ENCODE assay signal across 8 mouse cellular contexts in the genomic region with DNA sequence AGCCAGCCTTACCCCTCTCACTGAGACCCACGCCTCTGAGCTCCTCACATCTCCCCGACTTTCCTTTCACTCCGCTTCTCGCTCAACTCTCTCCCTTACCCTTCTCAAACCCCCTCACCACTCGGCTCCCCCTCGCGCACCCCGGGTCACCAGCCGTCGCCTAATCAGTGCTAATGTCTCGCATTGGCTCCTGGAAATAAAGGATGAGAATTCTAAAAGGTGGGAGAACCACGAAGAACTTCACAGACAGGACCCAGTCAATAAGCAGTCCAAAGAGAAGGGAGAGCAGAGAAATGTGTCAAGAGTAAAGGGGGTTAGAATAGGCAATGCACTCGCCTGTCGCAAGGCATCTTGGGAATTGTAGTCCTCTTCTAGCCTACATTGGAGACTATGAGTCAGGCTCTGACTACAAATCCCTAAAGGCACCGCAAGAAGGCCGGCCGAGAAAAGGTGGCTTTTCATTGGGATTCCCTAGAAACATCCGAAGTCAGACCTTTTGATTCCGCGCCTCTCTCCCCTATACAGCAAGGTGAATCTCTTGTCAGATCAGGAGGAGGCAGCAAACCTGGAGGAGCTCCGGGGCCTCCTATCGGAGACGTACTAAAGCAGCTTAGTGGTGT. TPM values are rescaled to one million over a fixed set of nuclear protein-coding genes. Genes with fewer than 3 reads are reported as not detected.
DNase-seq lines count a peak whose midpoint lies in the region; ATAC-seq and TF ChIP-seq lines count a peak whose summit lies in the region.

Gene Gtf2h4, minus strand, starts transcription at position 324 of the 620 bp plus-strand sequence.

- TF ChIP-seq POLR2A in lung, adult 2 months (IDR thresholded peaks at IDR 0.05; ENCODE audit: borderline replicate concordance, extremely low read depth, low read depth, low read length) = no peak

- peak; percentile 94 for ATAC-seq in G1E (ENCODE audit: extremely low read depth, insufficient number of reproducible peaks, low FRiP score, poor library complexity, severe bottlenecking)
- ATAC-seq in forebrain, embryonic 15.5 days (replicated peaks) = peak; percentile 98
- ATAC-seq in neutrophil, adult 5-6 weeks (ENCODE audit: extremely low read depth, insufficient number of reproducible peaks, low FRiP score, poor library complexity, severe bottlenecking) = peak; percentile 95

- no peaks in the 10 kb centered on the region for H3K27me3 ChIP-seq in G1E (ENCODE audit: insufficient read depth, low read length)
- no peaks in the 10 kb centered on the region for H3K27me3 ChIP-seq in forebrain, embryonic 15.5 days

- intact Hi-C loops in heart, postnatal 25 days (cut with DNase I) = no loop called here

- 2% methylated on average over 23 of the region's 23 CpGs for WGBS in forebrain, embryonic 15.5 days
- under 1% methylated on average over 23 of the region's 23 CpGs for WGBS in lung, adult 2 months

- TF ChIP-seq CTCF in G1E (IDR thresholded peaks at IDR 0.05; ENCODE audit: low read depth, low read length) = no peak
- no peak for TF ChIP-seq CTCF in lung, adult 2 months (IDR thresholded peaks at IDR 0.05; ENCODE audit: insufficient read depth, low read length)

- H3K9me3 ChIP-seq in G1E (replicated peaks) = no peaks in the 10 kb centered on the region
- no peaks in the 10 kb centered on the region for H3K9me3 ChIP-seq in forebrain, embryonic 15.5 days

- peak within 1 kb of the TSS; percentile 78 for H3K4me3 ChIP-seq in G1E (ENCODE audit: low read depth, low read length)
- H3K4me3 ChIP-seq in forebrain, embryonic 15.5 days = peak within 1 kb of the TSS; percentile 87
- H3K4me3 ChIP-seq in lung, adult 2 months (replicated peaks; ENCODE audit: extremely low read depth, low read depth, low read length) = peak within 1 kb of the TSS; percentile 92

- peak within 1 kb of the TSS; percentile 93 for H3K4me2 ChIP-seq in forebrain, embryonic 15.5 days (replicated peaks)

- peak within 1 kb of the TSS; percentile 69 for H3K27ac ChIP-seq in forebrain, embryonic 15.5 days (replicated peaks)

- DNase-seq in G1E (ENCODE audit: low spot score) = peak; percentile 70
- peak; percentile 91 for DNase-seq in cerebellum, adult 11-12 months
- DNase-seq in heart, postnatal 25 days (ENCODE audit: low spot score) = peak; percentile 79
- peak; percentile 89 to 97 for DNase-seq in layer of hippocampus, adult 18-20 months (ENCODE audit: low spot score in 2 of 2)
- DNase-seq in lung, adult 2 months = peak; percentile 77
- DNase-seq in thymus, adult 18-20 months = peak; percentile 81 to 90

- H3K4me1 ChIP-seq in G1E (ENCODE audit: insufficient read depth, low read depth, low read length) = peaks cover 16% of the 10 kb centered on the region
- H3K4me1 ChIP-seq in forebrain, embryonic 15.5 days = peaks cover 9% of the 10 kb centered on the region
- H3K4me1 ChIP-seq in lung, adult 2 months (ENCODE audit: control insufficient read depth, insufficient read depth, low read length) = 0 out of 2 replicates have a peak, but pooled peaks cover 2% of the 10 kb centered on the region

- H3K36me3 ChIP-seq in G1E (replicated peaks) = peaks cover 40% of the 10 kb centered on the region
- H3K36me3 ChIP-seq in forebrain, embryonic 15.5 days = no peaks in the 10 kb centered on the region

- peak within 1 kb of the TSS; percentile 96 for H3K9ac ChIP-seq in forebrain, embryonic 15.5 days (replicated peaks)

RNA-seq across cellular contexts. Expression of gene Gtf2h4, which starts in this region (rescaled TPM):
- 33.4 and 45.3 TPM in 2 replicates for total RNA-seq in G1E (2014; fragmentation: Nextera tagmentation)
- 22.7 and 29.5 TPM in 2 replicates for total RNA-seq in G1E (2017)
- polyA plus RNA-seq in G1E (2012) = 26.4 and 27.1 TPM in 2 replicates
- polyA plus RNA-seq in forebrain, embryonic 15.5 days (2015; fragmentation: Nextera tagmentation; extraction: Ambion mirVana) = 36.1 and 37.8 TPM in 2 replicates
- 10 to 100 TPM; 17.5 to 18.3 TPM for total RNA-seq in heart, postnatal 25 days (2021)
- 10 to 100 TPM; 33.3 to 34.5 TPM for total RNA-seq in layer of hippocampus, adult 18-20 months (2021)
- 21.3 and 22.5 TPM in 2 replicates for polyA plus RNA-seq in lung, adult 2 months (2012; rRNA removed)
- total RNA-seq in neutrophil, adult 5-6 weeks (2017) = 7.0 and 15.5 TPM in 2 replicates

Comparison
In these comparisons a context has a peak if more than half of its experiments do, and no peak if none do; other contexts are left out.
1. Peak in every context shown above with its lines: DNase-seq, ATAC-seq, H3K4me3 ChIP-seq and H3K27ac ChIP-seq.